Mouse (Mus musculus): ENCODE measurements at regions not wholly inside any gene's neighbourhood (a gene's known extent, or its start where the extent isn't known, plus 50 kb on each side); places are given as distances from the start of the nearest gene placed in this dataset.
"Not testable (repeated sequence)": the region's sequence is repeated elsewhere in the genome, so short reads cannot be mapped to it uniquely, and the experiment has no call there.

GRCm38 (mm10) chr12:64808492-64808891 lies 109.2 kb upstream of the Gm527 start:
- TF ChIP-seq CTCF (IDR thresholded peaks at IDR 0.05; ENCODE audit: borderline replicate concordance, extremely low read depth, insufficient read depth, insufficient read length); POLR2A (IDR thresholded peaks at IDR 0.05; ENCODE audit: borderline replicate concordance, extremely low read depth, insufficient read depth, insufficient read length, poor library complexity, severe bottlenecking): not testable (repeated sequence)
